Mouse (Mus musculus) erythroblast, embryonic 14.5 days (primary cell): ENCODE data around the gene Stk26. TPM values are rescaled to one million over a fixed set of nuclear protein-coding genes. Genes with fewer than 3 reads are reported as not detected.

Source experiments
- H3K27me3 ChIP-seq: 2 replicates; pipeline ENCODE4 v1.6.1; 2012; ENCODE audit warnings: inconsistent platforms; ENCODE audit not compliant: control insufficient read depth
- H3K36me3 ChIP-seq: 2 replicates; pipeline ENCODE4 v1.6.1; 2012; ENCODE audit warnings: mild to moderate bottlenecking, inconsistent platforms; ENCODE audit not compliant: control insufficient read depth
- H3K4me1 ChIP-seq: 2 replicates; pipeline ENCODE4 v1.6.1; 2012; ENCODE audit warnings: inconsistent platforms; ENCODE audit not compliant: control insufficient read depth
- H3K4me3 ChIP-seq: replicated peaks from 2 replicates; pipeline ENCODE3; 2012; ENCODE audit warnings: moderate library complexity, mild to moderate bottlenecking, inconsistent platforms
- H3K9me3 ChIP-seq: 2 replicates; pipeline ENCODE4 v1.6.1; 2012; ENCODE audit warnings: low read length, inconsistent platforms, mixed read lengths; ENCODE audit not compliant: control insufficient read depth
- GATA1 ChIP-seq: IDR thresholded peaks from 2 replicates; pipeline ENCODE4 v1.6.1; 2012; ENCODE audit warnings: low read length, inconsistent platforms, mixed read lengths
- TAL1 ChIP-seq: IDR thresholded peaks from 3 replicates; pipeline ENCODE4 v1.6.1; 2012; ENCODE audit warnings: low read length, inconsistent platforms, mixed read lengths
- polyA plus RNA-seq: library from polyadenylated mRNA; stranded (reverse); fragments of >175 nt; gene quantifications from 2 replicates; pipeline ENCODE4 v1.2.3, GENCODE M21; 2012

Gene Stk26
- polyA plus RNA-seq, 1 experiment, result 0.09 TPM

DNA sequence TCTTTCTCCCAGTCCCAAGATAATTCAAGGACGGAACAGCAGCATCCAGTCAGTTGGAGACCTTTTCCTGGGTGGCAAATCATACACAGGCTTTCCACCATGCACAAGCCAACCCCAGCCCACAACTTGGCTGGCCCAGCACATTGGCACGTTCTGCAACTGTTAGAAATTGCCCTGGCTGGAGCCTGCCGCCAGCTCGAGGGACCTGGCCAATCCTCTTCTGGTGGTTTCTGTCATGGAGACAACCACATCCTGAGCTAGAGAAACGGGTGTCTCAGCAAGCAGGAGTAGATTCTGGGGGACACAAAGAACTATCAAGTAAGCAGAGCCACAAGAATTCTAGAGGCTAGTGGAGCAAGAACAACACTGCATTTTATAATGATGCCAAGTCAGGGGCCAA, 69.1 kb downstream of the Stk26 start:
- H3K4me3 ChIP-seq, result no peak overlapping the region
- no peak for TF ChIP-seq TAL1
- TF ChIP-seq GATA1, result no peak
- no peaks in the 10 kb centered on the region for H3K4me1 ChIP-seq
- H3K9me3 ChIP-seq, result no peaks in the 10 kb centered on the region
- H3K27me3 ChIP-seq, result no peaks in the 10 kb centered on the region; the same call in 1 of the 2 replicates
- no peaks in the 10 kb centered on the region for H3K36me3 ChIP-seq

DNA sequence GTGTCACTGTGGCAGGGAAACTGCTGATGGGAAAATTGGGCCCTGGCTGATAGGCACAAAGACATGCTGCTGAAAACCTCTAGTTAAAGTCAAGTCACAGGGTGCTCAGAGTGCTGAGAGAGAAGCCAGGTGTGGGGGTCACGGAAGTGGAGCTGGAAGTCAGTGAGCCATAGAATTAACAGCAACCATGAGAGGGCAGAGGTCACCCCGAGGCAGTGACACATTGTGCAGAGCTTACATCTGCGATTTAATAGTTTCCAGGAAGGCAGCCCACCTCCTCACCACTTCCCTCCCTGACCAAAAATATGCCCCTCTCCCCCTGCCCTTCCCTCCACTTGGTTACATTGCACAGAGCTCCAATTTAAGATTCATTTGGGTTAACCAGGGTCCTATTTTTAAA, 76.5 kb downstream of the Stk26 start:
- Histone ChIP-seq H3K4me1 (no peaks in the 10 kb centered on the region), H3K36me3 (no peaks in the 10 kb centered on the region), H3K9me3 (no peaks in the 10 kb centered on the region), H3K27me3 (no peaks in the 10 kb centered on the region), H3K4me3 (no peak overlapping the region)
- TF ChIP-seq TAL1, result no peak
- TF ChIP-seq GATA1, result no peak

DNA sequence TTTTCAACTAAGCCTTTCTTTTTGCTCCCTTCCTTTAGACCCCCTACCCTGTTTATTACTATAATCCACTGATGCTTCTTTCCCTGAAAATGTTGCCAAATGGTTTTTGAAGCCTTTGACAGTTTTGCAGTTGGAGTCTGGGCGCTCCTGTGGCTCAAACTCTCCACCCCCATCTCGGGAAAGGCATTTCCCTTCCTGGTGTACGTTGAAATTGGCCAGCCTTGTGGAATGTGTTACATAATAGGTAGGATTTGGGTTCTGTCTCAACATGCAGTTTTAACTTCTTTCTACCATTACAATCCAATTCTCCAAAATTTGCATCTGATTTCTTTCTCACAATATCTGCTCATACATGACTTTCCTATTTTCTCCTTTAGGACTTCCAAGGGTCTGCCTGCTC, 77.9 kb downstream of the Stk26 start:
- H3K27me3 ChIP-seq, result no peaks in the 10 kb centered on the region
- no peak for TF ChIP-seq TAL1
- no peak for TF ChIP-seq GATA1

DNA sequence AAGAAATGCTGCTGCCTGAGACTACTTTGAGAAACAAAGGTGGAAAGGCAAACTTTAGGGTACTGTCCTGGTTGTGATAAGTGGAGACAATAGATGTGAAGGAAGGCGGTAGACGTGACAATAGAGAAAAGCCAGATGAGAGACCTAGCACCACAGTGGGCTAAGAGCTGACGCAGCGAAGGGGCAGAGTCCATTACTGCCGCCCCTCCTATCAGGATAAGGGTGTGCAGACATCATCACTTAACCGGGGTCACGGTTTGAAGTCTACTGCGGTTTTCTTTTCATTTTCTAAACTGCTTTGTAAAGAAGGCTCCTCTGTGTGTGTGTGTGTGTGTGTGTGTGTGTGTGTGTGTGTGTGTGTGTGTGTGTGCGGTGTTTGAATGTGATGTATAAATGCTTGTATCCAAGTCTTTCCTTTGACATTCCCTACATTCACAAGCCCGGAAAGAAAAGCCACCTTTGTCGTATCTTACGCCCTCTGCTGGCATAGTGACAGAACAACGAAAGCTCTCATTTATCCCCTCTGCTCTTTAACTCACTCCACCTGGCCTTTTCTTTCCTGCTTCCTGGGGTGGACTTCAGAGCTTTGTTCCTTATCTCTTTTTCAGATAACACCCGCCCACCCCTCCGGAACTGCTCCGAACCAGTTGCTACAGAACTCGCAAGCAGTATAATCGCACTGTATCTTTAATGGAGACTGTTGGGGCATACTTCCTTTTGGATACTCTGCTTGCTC, 84.0 kb downstream of the Stk26 start:
- H3K36me3 ChIP-seq, result no peaks in the 10 kb centered on the region
- no peaks in the 10 kb centered on the region for H3K9me3 ChIP-seq
- peaks cover 7% of the 10 kb centered on the region for H3K4me1 ChIP-seq
- no peaks in the 10 kb centered on the region for H3K27me3 ChIP-seq
- H3K4me3 ChIP-seq, result no peak overlapping the region
- no peak for TF ChIP-seq TAL1
- TF ChIP-seq GATA1, result no peak

More for the DNA sequence above, 77.9 kb downstream of the Stk26 start:
- Histone ChIP-seq H3K4me1 (no peaks in the 10 kb centered on the region), H3K4me3 (no peak overlapping the region), H3K9me3 (no peaks in the 10 kb centered on the region), H3K36me3 (no peaks in the 10 kb centered on the region)

DNA sequence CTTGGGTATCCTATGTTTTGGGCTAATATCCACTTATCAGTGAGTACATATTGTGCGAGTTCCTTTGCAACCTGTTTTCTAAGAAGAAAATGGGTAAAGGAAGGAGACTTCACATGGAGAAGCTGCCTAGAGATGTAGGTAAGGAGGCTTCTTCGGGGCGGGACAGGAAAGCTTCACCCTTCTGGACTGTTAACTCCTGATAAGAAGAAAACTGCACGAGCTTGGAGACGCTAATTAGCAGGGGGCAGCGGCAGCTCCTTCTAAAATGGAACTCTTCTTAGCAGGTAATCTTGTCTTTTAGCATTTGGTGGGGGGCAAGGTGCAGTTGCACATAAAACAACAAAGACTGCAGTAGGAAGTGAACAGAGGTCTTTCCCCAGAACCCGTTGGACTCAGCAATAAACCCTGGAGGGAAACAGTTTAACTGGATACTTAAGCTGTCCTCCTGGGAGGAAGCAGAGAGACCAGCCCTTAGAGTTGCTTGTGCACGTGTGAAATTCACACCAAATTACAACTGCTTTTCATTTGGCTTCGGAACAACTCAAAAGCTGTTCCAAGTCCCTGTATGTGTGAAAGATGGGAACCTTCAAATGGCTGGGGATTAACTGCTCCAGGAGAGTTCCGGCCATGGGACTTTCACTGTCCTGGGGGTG, 86.2 kb downstream of the Stk26 start:
- Histone ChIP-seq H3K4me1 (peaks cover 7% of the 10 kb centered on the region), H3K4me3 (peak overlapping the region; percentile 18), H3K36me3 (no peaks in the 10 kb centered on the region), H3K9me3 (no peaks in the 10 kb centered on the region), H3K27me3 (no peaks in the 10 kb centered on the region)
- TF ChIP-seq GATA1, result no peak
- no peak for TF ChIP-seq TAL1

DNA sequence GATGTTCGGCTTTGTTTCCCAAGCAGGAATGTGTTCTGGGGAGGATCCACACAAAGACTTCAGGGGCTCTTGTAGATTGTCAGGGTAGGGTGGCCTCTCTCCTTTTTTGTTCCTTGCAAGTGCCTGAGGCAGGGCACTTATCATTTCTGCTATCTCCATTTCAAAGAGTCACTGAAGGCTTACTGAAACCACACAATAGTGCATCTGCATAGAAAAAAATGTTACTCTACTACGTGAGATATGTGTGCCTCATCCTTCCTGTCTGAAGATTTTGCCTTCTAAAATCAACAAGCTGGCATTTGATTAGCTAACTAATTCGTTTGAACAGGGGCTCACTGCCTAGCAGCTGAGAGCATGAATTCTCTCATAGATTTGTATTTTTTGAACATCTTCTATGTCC, 89.5 kb downstream of the Stk26 start:
- Histone ChIP-seq H3K4me1 (peaks cover 7% of the 10 kb centered on the region), H3K27me3 (no peaks in the 10 kb centered on the region), H3K9me3 (no peaks in the 10 kb centered on the region), H3K4me3 (no peak overlapping the region), H3K36me3 (no peaks in the 10 kb centered on the region)
- TF ChIP-seq TAL1 (no peak), GATA1 (no peak)

DNA sequence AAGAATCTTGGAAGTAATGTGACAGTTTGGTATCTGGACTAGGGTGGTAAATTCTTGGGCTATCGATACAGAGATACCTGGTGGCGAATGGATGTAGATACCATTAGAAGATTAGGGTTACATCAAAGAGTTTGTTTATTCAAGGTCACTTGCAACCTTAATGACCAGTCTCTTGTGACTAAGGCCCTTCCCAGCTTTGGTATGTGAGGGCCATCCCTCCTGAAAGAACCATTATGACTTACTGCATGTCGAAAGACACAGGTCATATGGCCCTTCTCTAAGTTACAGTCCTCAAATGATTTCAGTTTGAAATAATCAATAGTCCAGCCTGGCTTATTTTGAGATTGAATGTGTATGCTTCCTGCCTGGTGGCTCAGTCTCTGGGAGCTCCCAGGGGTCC, 96.3 kb downstream of the Stk26 start:
- no peak for TF ChIP-seq GATA1
- no peak for TF ChIP-seq TAL1
- no peaks in the 10 kb centered on the region for H3K36me3 ChIP-seq

DNA sequence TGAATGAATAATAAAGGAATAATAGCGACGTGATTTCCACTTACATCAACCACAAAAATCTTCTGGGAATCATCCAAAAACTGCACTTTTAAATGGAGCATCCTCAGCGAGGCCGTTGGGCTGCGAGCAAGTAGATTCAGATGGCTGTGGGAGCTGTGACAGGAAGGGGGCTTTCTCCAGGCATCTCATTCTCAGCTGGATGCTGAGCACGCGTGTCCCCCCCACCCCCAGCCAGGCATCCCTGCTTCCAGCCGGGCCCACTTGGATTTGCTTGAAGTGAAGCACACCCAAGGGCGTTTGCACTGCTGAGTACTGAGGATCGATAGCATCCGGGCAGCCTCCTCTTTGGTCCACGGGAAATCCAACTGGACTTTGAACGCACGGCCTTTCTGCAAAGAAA, 101.8 kb downstream of the Stk26 start, which contains the start of gene Frmd7:
Gene Frmd7 (minus strand): TSS at position 101 of the 400 bp plus-strand sequence.
- Histone ChIP-seq H3K9me3 (no peaks in the 10 kb centered on the region), H3K4me1 (no peaks in the 10 kb centered on the region), H3K36me3 (no peaks in the 10 kb centered on the region), H3K4me3 (no peak within 1 kb of the TSS), H3K27me3 (no peaks in the 10 kb centered on the region)
- TF ChIP-seq GATA1 (no peak), TAL1 (no peak)

More for the DNA sequence above, 96.3 kb downstream of the Stk26 start:
- H3K4me3 ChIP-seq, result no peak overlapping the region
- H3K9me3 ChIP-seq, result no peaks in the 10 kb centered on the region
- H3K4me1 ChIP-seq, result no peaks in the 10 kb centered on the region
- H3K27me3 ChIP-seq, result no peaks in the 10 kb centered on the region

Other genes starting within 250 kb of the Stk26 start
- not detected in 2 replicates for gene Frmd7, start 101.7 kb downstream of the Stk26 start, polyA plus RNA-seq
- gene Rap2c, start 177.0 kb downstream of the Stk26 start, polyA plus RNA-seq, result 0.02 and 0.06 TPM in 2 replicates